Mouse (Mus musculus): Measurements from ENCODE around the gene Akap12. TPM values are rescaled to one million over a fixed set of nuclear protein-coding genes. Genes with fewer than 3 reads are reported as not detected.

Gene Akap12
- total RNA-seq, 2 experiments from 2014 or later: 39.3 to 44.8 TPM

GRCm38 (mm10) chr10:4357435-4357834 lies 91.3 kb downstream of the Akap12 start:
- no peak for DNase-seq

- DNase-seq: no peak
These were observed 98.4 kb downstream of the Akap12 start for GRCm38 (mm10) chr10:4364618-4365017.

- no peak for DNase-seq
These were observed 103.9 kb downstream of the Akap12 start for GRCm38 (mm10) chr10:4370105-4370504.

- peak; percentile 41 for DNase-seq
These were observed 105.8 kb downstream of the Akap12 start for GRCm38 (mm10) chr10:4372011-4372410.

- no peak for DNase-seq
These were observed 107.4 kb downstream of the Akap12 start for GRCm38 (mm10) chr10:4373558-4373957.

- DNase-seq: no peak
These were observed 108.1 kb downstream of the Akap12 start for GRCm38 (mm10) chr10:4374239-4374638.

- DNase-seq: no peak
These were observed 108.6 kb downstream of the Akap12 start for GRCm38 (mm10) chr10:4374734-4375133.

- no peak for DNase-seq
These were observed 109.1 kb downstream of the Akap12 start for GRCm38 (mm10) chr10:4375267-4375666.

GRCm38 (mm10) chr10:4376461-4376860 lies 110.3 kb downstream of the Akap12 start:
- DNase-seq: no peak

GRCm38 (mm10) chr10:4376931-4377330 lies 110.8 kb downstream of the Akap12 start:
- no peak for DNase-seq

GRCm38 (mm10) chr10:4380748-4381147 lies 114.6 kb downstream of the Akap12 start:
- no peak for DNase-seq

GRCm38 (mm10) chr10:4384244-4384643 lies 118.1 kb downstream of the Akap12 start:
- no peak for DNase-seq

- peak; percentile 97 for DNase-seq
These were observed 120.7 kb downstream of the Akap12 start for GRCm38 (mm10) chr10:4386609-4387591.

GRCm38 (mm10) chr10:4387701-4388383 lies 121.7 kb downstream of the Akap12 start, which contains the start of gene Zbtb2:
Zbtb2 (minus strand) TSS chr10:4388108.
- peak; percentile 74 for DNase-seq

GRCm38 (mm10) chr10:4388384-4388745 lies 122.2 kb downstream of the Akap12 start:
- DNase-seq: no peak

- DNase-seq: peak; percentile 60
These were observed 122.9 kb downstream of the Akap12 start for GRCm38 (mm10) chr10:4389036-4389435.

GRCm38 (mm10) chr10:4389461-4390112 lies 123.4 kb downstream of the Akap12 start:
- DNase-seq: no peak

- DNase-seq: no peak
These were observed 124.4 kb downstream of the Akap12 start for GRCm38 (mm10) chr10:4390550-4390949.

- no peak for DNase-seq
These were observed 124.9 kb downstream of the Akap12 start for GRCm38 (mm10) chr10:4391076-4391475.

GRCm38 (mm10) chr10:4391851-4392250 lies 125.7 kb downstream of the Akap12 start:
- peak; percentile 41 for DNase-seq

- no peak for DNase-seq
These were observed 129.1 kb downstream of the Akap12 start for GRCm38 (mm10) chr10:4395321-4395720.

- DNase-seq: no peak
These were observed 131.9 kb downstream of the Akap12 start for GRCm38 (mm10) chr10:4398058-4398457.

All from adrenal gland, postnatal 10 days (tissue).